Mouse (Mus musculus) gastrocnemius, adult 8-10 months (tissue): ENCODE measurements around the gene Ncs1. TPM values are rescaled to one million over a fixed set of nuclear protein-coding genes. Genes with fewer than 3 reads are reported as not detected.

ENCODE experiments used
- DNase-seq, 2 experiments: peaks; one replicate each; pipeline ENCODE4 v3.0.0; 2022; ENCODE audit warnings: low spot score in 2 of 2
- total RNA-seq, 4 experiments: library from RNA; stranded (reverse); gene quantifications; 2 replicates each; pipeline ENCODE4 v1.2.4; 2022

Ncs1 gene
- total RNA-seq = 1 to 10 TPM; 5.6 to 7.9 (median 6.2) TPM

GRCm38 (mm10) chr2:31245491-31246141, at the start of gene Ncs1:
TSS of gene Ncs1 (plus strand) at chr2:31245823.
- DNase-seq = peak in 1 of 2 experiments; percentile 60

GRCm38 (mm10) chr2:31198621-31199020, 47.0 kb upstream of the Ncs1 start:
- DNase-seq = no peak

GRCm38 (mm10) chr2:31200051-31200450, 45.6 kb upstream of the Ncs1 start:
- no peak for DNase-seq

- no peak for DNase-seq
Measured at GRCm38 (mm10) chr2:31201851-31202250, 43.8 kb upstream of the Ncs1 start.

GRCm38 (mm10) chr2:31202357-31202756, 43.3 kb upstream of the Ncs1 start:
- no peak for DNase-seq

GRCm38 (mm10) chr2:31202956-31203355, 42.7 kb upstream of the Ncs1 start:
- DNase-seq = no peak

GRCm38 (mm10) chr2:31204677-31205076, 40.9 kb upstream of the Ncs1 start:
- DNase-seq = no peak

- DNase-seq = no peak
Measured at GRCm38 (mm10) chr2:31206211-31206610, 39.4 kb upstream of the Ncs1 start.

GRCm38 (mm10) chr2:31206882-31207281, 38.7 kb upstream of the Ncs1 start:
- DNase-seq = no peak

- DNase-seq = no peak
Measured at GRCm38 (mm10) chr2:31208544-31209142, 37.0 kb upstream of the Ncs1 start.

- no peak for DNase-seq
Measured at GRCm38 (mm10) chr2:31209525-31209924, 36.1 kb upstream of the Ncs1 start.

- DNase-seq = no peak
Measured at GRCm38 (mm10) chr2:31210144-31210847, 35.3 kb upstream of the Ncs1 start.

- DNase-seq = no peak
Measured at GRCm38 (mm10) chr2:31211204-31211603, 34.4 kb upstream of the Ncs1 start.

- no peak for DNase-seq
Measured at GRCm38 (mm10) chr2:31214211-31214796, 31.3 kb upstream of the Ncs1 start.

- no peak for DNase-seq
Measured at GRCm38 (mm10) chr2:31218611-31219010, 27.0 kb upstream of the Ncs1 start.

- no peak for DNase-seq
Measured at GRCm38 (mm10) chr2:31219470-31219869, 26.2 kb upstream of the Ncs1 start.

- DNase-seq = no peak
Measured at GRCm38 (mm10) chr2:31220844-31221243, 24.8 kb upstream of the Ncs1 start.

GRCm38 (mm10) chr2:31221582-31221981, 24.0 kb upstream of the Ncs1 start:
- no peak for DNase-seq

- no peak for DNase-seq
Measured at GRCm38 (mm10) chr2:31228768-31229311, 16.8 kb upstream of the Ncs1 start.

- DNase-seq = no peak
Measured at GRCm38 (mm10) chr2:31239203-31239696, 6.4 kb upstream of the Ncs1 start.

- DNase-seq = no peak
Measured at GRCm38 (mm10) chr2:31239833-31240232, 5.8 kb upstream of the Ncs1 start.

GRCm38 (mm10) chr2:31241639-31242038, 4.0 kb upstream of the Ncs1 start:
- DNase-seq = no peak
